Mouse (Mus musculus): Measurements from ENCODE around the gene Cdkl4. TPM values are rescaled to one million over a fixed set of nuclear protein-coding genes. Genes with fewer than 3 reads are reported as not detected.
A peak's percentile ranks its signal among the peaks of the same experiment; 100 is the strongest.

Gene Cdkl4
- total and polyA plus RNA-seq, 3 experiments, result 0.42 to 0.71 TPM; not detected in 1

DNA sequence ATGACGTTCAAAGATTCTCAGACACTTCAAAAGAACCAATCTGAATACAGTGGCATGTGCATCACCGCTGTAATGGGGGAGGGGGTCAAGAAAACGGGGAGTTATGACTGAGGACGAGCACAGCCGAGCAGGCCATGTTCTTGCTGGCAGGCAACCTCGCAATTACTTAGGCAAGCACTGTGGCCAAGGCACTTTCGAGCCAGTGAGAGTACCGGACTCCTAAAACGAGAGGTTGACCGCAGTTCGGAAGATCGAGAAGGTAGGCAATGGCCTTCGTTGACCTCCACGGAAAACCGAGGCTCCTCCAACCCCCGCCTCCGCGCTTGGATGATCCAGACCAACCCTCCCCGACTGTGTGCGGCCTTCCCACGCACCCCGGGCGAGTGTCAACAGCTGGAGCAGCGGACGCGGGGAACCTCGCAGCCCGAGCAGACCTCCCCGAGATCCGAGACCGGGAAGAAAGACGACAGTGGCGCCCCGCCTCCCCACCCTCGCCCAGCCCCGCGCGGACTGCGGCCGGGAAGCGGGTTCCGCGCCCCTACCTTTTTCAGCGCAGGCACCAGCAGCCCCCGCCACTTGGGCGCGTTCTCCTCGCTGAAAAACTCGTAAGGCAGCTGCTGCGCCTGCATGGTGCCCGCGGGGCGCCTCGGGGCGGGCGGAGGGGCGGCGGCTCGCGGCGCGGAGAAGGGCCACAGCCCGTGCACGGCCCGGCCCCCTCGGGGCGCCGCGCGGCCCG is 98.2 kb downstream of the Cdkl4 start (continued):
- TF ChIP-seq JUND (IDR thresholded peaks at IDR 0.05; ENCODE audit: low read depth, low read length), result no peak
- no peak for TF ChIP-seq E2F4 (IDR thresholded peaks at IDR 0.05; ENCODE audit: borderline replicate concordance, low read depth, low read length)
- TF ChIP-seq TCF12 (IDR thresholded peaks at IDR 0.05; ENCODE audit: low read depth, low read length), result no peak

- H3K4me1 ChIP-seq (ENCODE audit: control insufficient read depth in 1 of 2, insufficient read depth in 2 of 2, low read length in 2 of 2), result peaks cover 20 to 38% of the 10 kb centered on the region in 2 experiments
These were observed 99.9 kb downstream of the Cdkl4 start for GRCm38 (mm10) chr17:80477679-80478078.

GRCm38 (mm10) chr17:80476496-80476895 is 101.1 kb downstream of the Cdkl4 start:
- Histone ChIP-seq H3K79me2 (ENCODE audit: control insufficient read depth, insufficient read depth, low read length, poor library complexity) (peaks cover 75% of the 10 kb centered on the region), H3K27me3 (ENCODE audit: control insufficient read depth in 1 of 2, insufficient read depth in 2 of 2, low read length in 2 of 2) (no peaks in the 10 kb centered on the region), H3K4me3 (ENCODE audit: control insufficient read depth in 1 of 2, insufficient read depth in 1 of 2, low read depth in 2 of 2, low read length in 2 of 2) (peak overlapping the region in 1 of 2 experiments; percentile 25; a peak in 1 of 4 replicates), H3K27ac (ENCODE audit: control insufficient read depth, low read depth, low read length) (peak overlapping the region; percentile 62), H3K36me3 (ENCODE audit: control insufficient read depth in 1 of 2, insufficient read depth in 2 of 2, low read length in 2 of 2) (peaks cover 10 to 57% of the 10 kb centered on the region in 2 experiments; a peak in 3 of 4 replicates), H3K9me3 (replicated peaks; ENCODE audit: insufficient read depth, low read length) (no peaks in the 10 kb centered on the region), H3K4me1 (ENCODE audit: control insufficient read depth in 1 of 2, insufficient read depth in 2 of 2, low read length in 2 of 2) (peaks cover 25 to 43% of the 10 kb centered on the region in 2 experiments), H3K9ac (ENCODE audit: control insufficient read depth, low read depth, low read length, poor library complexity, severe bottlenecking) (peak overlapping the region; percentile 1; the same call in 1 of the 2 replicates)
- peak; percentile 87 for DNase-seq (ENCODE audit: low read depth, low spot score)
- peak; percentile 73 to 82 for TF ChIP-seq EP300 (IDR thresholded peaks at IDR 0.05; ENCODE audit: low read depth in 1 of 2, low read length in 2 of 2)
- TF ChIP-seq MXI1 (IDR thresholded peaks at IDR 0.05; ENCODE audit: low read depth, low read length), result peak; percentile 92
- TF ChIP-seq MAX (IDR thresholded peaks at IDR 0.05; ENCODE audit: low read length), result no peak
- no peak for TF ChIP-seq POLR2AphosphoS5 (IDR thresholded peaks at IDR 0.05; ENCODE audit: borderline replicate concordance, low read depth, low read length)
- TF ChIP-seq TCF12 (IDR thresholded peaks at IDR 0.05; ENCODE audit: low read depth, low read length), result peak; percentile 82
- peak; percentile 24; the same call in 1 of the 2 replicates for TF ChIP-seq MYC (IDR thresholded peaks at IDR 0.05; ENCODE audit: low read depth, low read length)
- peak; percentile 73 for TF ChIP-seq SIN3A (IDR thresholded peaks at IDR 0.05; ENCODE audit: low read length)
- no peak for TF ChIP-seq JUND (IDR thresholded peaks at IDR 0.05; ENCODE audit: low read depth, low read length)
- TF ChIP-seq TAL1 (IDR thresholded peaks at IDR 0.05; ENCODE audit: low read length), result peak; percentile 78
- 0 out of 2 replicates have a peak, but pooled peaks have one; percentile 25 for TF ChIP-seq ETS1 (IDR thresholded peaks at IDR 0.05; ENCODE audit: low read depth, low read length)
- peak; percentile 77 for TF ChIP-seq GATA1 (IDR thresholded peaks at IDR 0.05; ENCODE audit: low read depth, low read length)
- no peak for TF ChIP-seq RCOR1 (IDR thresholded peaks at IDR 0.05; ENCODE audit: low read depth, low read length)

More at GRCm38 (mm10) chr17:80477679-80478078, 99.9 kb downstream of the Cdkl4 start:
- DNase-seq (ENCODE audit: low read depth, low spot score), result no peak
- peaks cover 10 to 54% of the 10 kb centered on the region in 2 experiments; a peak in 3 of 4 replicates for H3K36me3 ChIP-seq (ENCODE audit: control insufficient read depth in 1 of 2, insufficient read depth in 2 of 2, low read length in 2 of 2)
- no peaks in the 10 kb centered on the region for H3K27me3 ChIP-seq (ENCODE audit: control insufficient read depth in 1 of 2, insufficient read depth in 2 of 2, low read length in 2 of 2)
- H3K27ac ChIP-seq (ENCODE audit: control insufficient read depth, low read depth, low read length), result peak overlapping the region; percentile 62; the same call in 1 of the 2 replicates
- peak overlapping the region; percentile 96 for H3K9ac ChIP-seq (ENCODE audit: control insufficient read depth, low read depth, low read length, poor library complexity, severe bottlenecking)
- H3K4me3 ChIP-seq (ENCODE audit: control insufficient read depth in 1 of 2, insufficient read depth in 1 of 2, low read depth in 2 of 2, low read length in 2 of 2), result no peak overlapping the region
- H3K79me2 ChIP-seq (ENCODE audit: control insufficient read depth, insufficient read depth, low read length, poor library complexity), result peaks cover 66% of the 10 kb centered on the region
- no peaks in the 10 kb centered on the region for H3K9me3 ChIP-seq (replicated peaks; ENCODE audit: insufficient read depth, low read length)
- TF ChIP-seq USF2 (IDR thresholded peaks at IDR 0.05; ENCODE audit: borderline replicate concordance in 1 of 2, insufficient read depth in 1 of 2, low read depth in 1 of 2, low read length in 2 of 2), result no peak
- TF ChIP-seq ZKSCAN1 (IDR thresholded peaks at IDR 0.05; ENCODE audit: low read depth, low read length), result no peak
- no peak for TF ChIP-seq MYC (IDR thresholded peaks at IDR 0.05; ENCODE audit: low read depth, low read length)
- TF ChIP-seq ZC3H11A (IDR thresholded peaks at IDR 0.05; ENCODE audit: low read depth, low read length), result no peak
- TF ChIP-seq HCFC1 (IDR thresholded peaks at IDR 0.05; ENCODE audit: low read depth, low read length), result no peak
- TF ChIP-seq NELFE (IDR thresholded peaks at IDR 0.05; ENCODE audit: low read depth, low read length), result no peak
- TF ChIP-seq JUND (IDR thresholded peaks at IDR 0.05; ENCODE audit: low read depth, low read length), result no peak
- TF ChIP-seq TCF12 (IDR thresholded peaks at IDR 0.05; ENCODE audit: low read depth, low read length), result no peak
